Mouse (Mus musculus) Muller cell, postnatal 12 days (primary cell): ENCODE data around the gene Mss51.

ENCODE experiments used
- DNase-seq: peaks from one replicate; pipeline ENCODE4 v3.0.0-alpha.2; 2015; ENCODE audit errors: inconsistent ontology term

Gene Mss51

GRCm38 (mm10) chr14:20496603-20497002, at the start of gene Mss51:
Gene Mss51, minus strand, starts transcription at chr14:20496901.
- DNase-seq, result no peak

GRCm38 (mm10) chr14:20546415-20546814, 49.7 kb upstream of the Mss51 start, which contains the start of gene Ppp3cb:
Gene Ppp3cb, minus strand, starts transcription at chr14:20546573.
- peak; percentile 98 for DNase-seq

GRCm38 (mm10) chr14:20545529-20546331, 49.0 kb upstream of the Mss51 start:
- DNase-seq, result peak; percentile 97

- DNase-seq, result peak; percentile 14
Measured at GRCm38 (mm10) chr14:20544467-20545411, 48.0 kb upstream of the Mss51 start.

- no peak for DNase-seq
Measured at GRCm38 (mm10) chr14:20529643-20530042, 32.9 kb upstream of the Mss51 start.

- no peak for DNase-seq
Measured at GRCm38 (mm10) chr14:20520179-20520578, 23.5 kb upstream of the Mss51 start.

- no peak for DNase-seq
Measured at GRCm38 (mm10) chr14:20508424-20508823, 11.7 kb upstream of the Mss51 start.

GRCm38 (mm10) chr14:20502966-20503365, 6.3 kb upstream of the Mss51 start:
- peak; percentile 11 for DNase-seq

- DNase-seq, result peak; percentile 46
Measured at GRCm38 (mm10) chr14:20499982-20500381, 3.3 kb upstream of the Mss51 start.

- no peak for DNase-seq
Measured at GRCm38 (mm10) chr14:20486031-20486430, 10.7 kb downstream of the Mss51 start.

- DNase-seq, result no peak
Measured at GRCm38 (mm10) chr14:20482051-20482751, 14.5 kb downstream of the Mss51 start.

GRCm38 (mm10) chr14:20481211-20481610, 15.5 kb downstream of the Mss51 start:
- no peak for DNase-seq

- no peak for DNase-seq
Measured at GRCm38 (mm10) chr14:20480195-20480579, 16.5 kb downstream of the Mss51 start.

- DNase-seq, result peak; percentile 84
Measured at GRCm38 (mm10) chr14:20479291-20480194, 17.2 kb downstream of the Mss51 start, which contains the start of gene Anxa7. Gene Anxa7, minus strand, starts transcription at chr14:20480133.

GRCm38 (mm10) chr14:20478801-20479200, 17.9 kb downstream of the Mss51 start:
- peak; percentile 84 for DNase-seq

- no peak for DNase-seq
Measured at GRCm38 (mm10) chr14:20478385-20478784, 18.3 kb downstream of the Mss51 start.

- DNase-seq, result no peak
Measured at GRCm38 (mm10) chr14:20477261-20478025, 19.3 kb downstream of the Mss51 start.

GRCm38 (mm10) chr14:20460216-20460615, 36.5 kb downstream of the Mss51 start:
- DNase-seq, result no peak

GRCm38 (mm10) chr14:20458378-20458777, 38.3 kb downstream of the Mss51 start:
- no peak for DNase-seq

GRCm38 (mm10) chr14:20452929-20453328, 43.8 kb downstream of the Mss51 start:
- DNase-seq, result no peak
